Mouse (Mus musculus): ENCODE results near the gene Traf2. TPM values are rescaled to one million over a fixed set of nuclear protein-coding genes. Genes with fewer than 3 reads are reported as not detected.
A peak's percentile ranks its signal among the peaks of the same experiment; 100 is the strongest.

The Traf2 gene
- total RNA-seq, 2 experiments from 2014 or later, result 8.7 to 9.3 TPM

DNA sequence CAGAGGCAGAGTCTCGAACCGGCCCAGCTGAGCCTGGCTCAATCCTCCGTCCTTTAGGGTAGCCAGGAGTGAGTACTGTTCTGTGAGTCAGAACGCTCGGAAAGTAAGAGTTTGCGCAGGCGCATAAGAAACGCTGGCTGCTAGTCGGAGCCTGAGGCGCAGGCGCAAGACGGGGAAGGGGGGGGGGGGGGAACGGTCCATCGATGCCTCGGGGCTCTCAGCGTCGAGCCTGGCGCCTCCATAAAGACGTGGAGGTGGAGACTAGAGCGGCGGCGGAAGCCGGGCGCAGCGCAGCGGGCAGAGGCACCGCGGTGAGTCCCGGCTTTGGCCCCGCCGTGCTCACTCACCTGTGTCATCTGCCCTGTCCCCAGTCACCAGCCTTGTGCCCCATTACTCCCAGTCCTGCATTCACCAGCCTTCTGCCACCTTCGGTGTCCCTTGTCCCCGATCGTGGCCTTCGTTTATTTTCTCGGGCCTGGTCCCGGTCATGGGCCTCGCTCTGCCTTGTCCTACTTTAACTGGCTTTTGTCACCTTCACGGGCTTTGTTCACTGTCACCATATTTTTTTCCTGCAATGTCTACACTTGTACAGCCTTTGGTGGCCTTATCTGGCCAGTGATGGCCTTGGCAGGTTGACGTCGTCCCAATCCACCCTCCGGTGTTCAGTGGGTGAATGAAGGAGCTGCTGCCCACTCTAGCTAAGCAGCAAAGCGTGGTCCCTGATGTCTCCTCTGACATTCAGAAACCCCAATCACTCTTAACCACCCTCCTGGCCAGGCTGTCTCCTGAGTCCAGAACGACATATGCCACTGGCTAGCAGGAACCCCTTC lies 45.9 kb downstream of the Traf2 start, which contains the start of gene Fbxw5:
Gene Fbxw5 (plus strand): TSS at position 175 of the 830 bp plus-strand sequence.
- intact Hi-C loops (cut with DNase I), result loop anchor here (2.0 kb wide), 1 partner anchor 40 kb away; the partner anchor contains the start of gene Paxx
- peak; percentile 78 to 83 for DNase-seq (ENCODE audit: low spot score in 2 of 2)

GRCm38 (mm10) chr2:25500071-25500575 lies 46.6 kb downstream of the Traf2 start:
- no peak for DNase-seq (ENCODE audit: low spot score in 2 of 2)
- intact Hi-C loops (cut with DNase I), result loop anchor here (2.0 kb wide), 1 partner anchor 39 kb away; the partner anchor contains the start of gene Paxx

DNA sequence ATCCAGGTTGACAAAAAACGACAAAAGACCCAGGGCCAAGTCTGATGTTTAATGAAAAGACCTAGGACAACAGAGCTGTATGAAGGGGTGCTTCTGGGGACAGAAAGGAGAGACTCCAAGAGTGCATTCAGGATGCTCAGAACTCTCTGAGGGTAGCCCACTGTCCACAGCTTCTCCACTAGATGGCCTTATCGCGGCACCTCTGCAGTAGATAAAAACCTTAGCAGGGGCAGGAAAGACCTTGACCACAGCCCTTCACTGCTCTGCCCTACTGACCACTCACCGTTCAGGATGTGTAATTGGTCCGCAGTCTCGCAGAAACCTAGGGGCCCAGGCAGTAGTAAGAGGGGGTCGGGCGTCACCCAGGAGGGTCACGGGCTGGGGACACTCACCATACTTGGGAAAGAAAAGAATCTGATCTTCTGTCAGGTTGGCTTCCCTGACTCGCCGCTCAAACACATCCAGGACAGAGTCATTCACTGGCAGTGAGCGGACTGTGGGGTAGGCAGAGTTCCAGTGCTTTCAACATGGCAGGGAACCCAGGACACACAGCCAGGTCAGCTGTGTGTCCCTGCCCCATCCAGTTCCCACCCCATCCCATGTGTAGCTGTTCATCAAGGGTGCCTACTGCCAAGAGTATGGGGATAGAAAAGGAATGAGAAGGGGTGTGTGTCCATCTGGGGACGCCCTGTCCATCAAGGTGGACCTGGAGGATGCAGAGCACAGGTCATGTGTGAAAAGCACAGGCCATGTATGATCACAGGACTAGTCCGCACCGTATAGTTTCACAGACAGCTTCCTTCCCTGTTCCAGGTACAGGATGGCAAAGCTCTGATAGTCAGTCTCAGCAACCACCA lies 47.9 kb downstream of the Traf2 start:
- no peak for DNase-seq (ENCODE audit: low spot score in 2 of 2)

GRCm38 (mm10) chr2:25497846-25498575 lies 48.7 kb downstream of the Traf2 start:
- no peak for DNase-seq (ENCODE audit: low spot score in 2 of 2)
- intact Hi-C loops (cut with DNase I), result loop anchor here (10.0 kb wide), 1 partner anchor 73 kb away; the partner anchor contains the start of genes Abca2 and Fut7

More for the DNA sequence above, 47.9 kb downstream of the Traf2 start:
- intact Hi-C loops (cut with DNase I), result loop anchor here (10.0 kb wide), 1 partner anchor 74 kb away; the partner anchor contains the start of genes Abca2 and Fut7

- no peak for DNase-seq (ENCODE audit: low spot score in 2 of 2)
- intact Hi-C loops (cut with DNase I), result loop anchor here (10.0 kb wide), 1 partner anchor 72 kb away; the partner anchor contains the start of genes Abca2 and Fut7
Observed at GRCm38 (mm10) chr2:25496462-25496861, 50.3 kb downstream of the Traf2 start.

DNA sequence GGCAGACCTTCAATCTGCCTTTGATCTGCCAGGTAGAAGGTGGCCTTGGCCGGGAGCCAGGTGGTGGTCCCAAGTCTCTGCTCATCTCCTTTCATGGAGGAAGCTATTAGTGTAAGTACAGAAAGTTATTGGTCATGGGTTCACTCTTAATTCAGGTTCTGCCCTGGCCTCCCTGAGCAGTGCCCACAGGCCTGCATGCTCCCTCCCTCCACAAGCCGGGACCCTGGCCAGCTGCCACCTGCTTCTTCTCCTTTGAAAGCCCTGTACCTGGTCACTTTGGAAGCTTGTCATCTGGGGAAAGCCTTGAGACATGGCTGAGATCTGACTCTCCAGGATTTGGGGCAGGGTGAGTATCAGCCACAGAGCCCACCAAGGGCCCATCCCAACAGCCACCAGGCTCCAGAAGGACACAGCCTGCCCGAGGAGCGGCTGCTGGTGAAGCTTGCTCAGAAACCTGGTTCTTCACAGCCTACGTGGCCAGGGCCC lies 53.2 kb downstream of the Traf2 start, which contains the start of gene Lcn12:
Gene Lcn12 (minus strand): TSS at position 436 of the 486 bp plus-strand sequence.
- intact Hi-C loops (cut with DNase I), result loop anchor here (10.0 kb wide), 1 partner anchor 69 kb away; the partner anchor contains the start of genes Abca2 and Fut7
- DNase-seq (ENCODE audit: low spot score in 2 of 2), result no peak

DNA sequence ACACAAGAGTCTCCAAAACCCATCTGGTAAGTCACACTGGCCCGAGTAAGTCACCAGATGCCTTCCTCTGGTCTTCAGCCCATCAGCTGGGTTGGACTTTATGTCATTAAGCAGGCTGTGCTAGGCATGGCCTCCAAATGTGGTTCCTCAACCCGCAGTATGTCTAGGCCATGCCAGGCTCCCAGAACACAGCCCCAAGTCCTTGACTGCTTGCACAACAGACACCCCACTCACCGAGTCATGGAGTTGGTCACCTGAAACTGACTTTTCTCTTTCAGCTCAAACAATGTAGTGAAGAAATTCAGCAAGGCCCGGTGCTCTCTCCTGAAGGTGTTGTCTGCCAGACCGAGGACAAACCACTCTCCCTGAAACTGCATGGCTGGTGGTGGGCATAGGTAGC lies 53.8 kb downstream of the Traf2 start:
- DNase-seq (ENCODE audit: low spot score in 2 of 2), result no peak
- intact Hi-C loops (cut with DNase I), result loop anchor here (10.0 kb wide), 1 partner anchor 68 kb away; the partner anchor contains the start of genes Abca2 and Fut7

DNA sequence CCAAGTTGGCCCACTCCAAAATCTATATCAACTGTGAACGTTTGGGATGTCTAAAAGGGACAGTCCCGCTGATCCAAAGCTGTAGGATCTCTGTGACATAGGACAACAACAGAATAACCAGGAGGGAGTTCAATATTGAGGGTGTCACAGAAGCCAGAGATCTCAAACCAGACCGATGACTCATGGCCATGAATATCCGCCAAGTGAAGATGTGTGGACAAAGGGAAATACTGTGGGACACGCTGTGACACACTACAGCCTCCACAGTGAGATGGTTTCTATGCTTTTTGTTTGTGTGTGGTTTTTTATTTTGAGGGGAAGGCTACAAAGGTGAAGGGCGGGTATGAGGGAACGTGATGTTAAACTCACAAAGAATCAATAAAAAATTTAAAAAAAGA lies 58.1 kb downstream of the Traf2 start:
- no peak for DNase-seq (ENCODE audit: low spot score in 2 of 2)
- intact Hi-C loops (cut with DNase I), result no loop called here

GRCm38 (mm10) chr2:25487965-25488670 lies 58.6 kb downstream of the Traf2 start:
- intact Hi-C loops (cut with DNase I), result no loop called here
- no peak for DNase-seq (ENCODE audit: low spot score in 2 of 2)

GRCm38 (mm10) chr2:25484901-25485647 lies 61.7 kb downstream of the Traf2 start:
- no peak for DNase-seq (ENCODE audit: low spot score in 2 of 2)
- intact Hi-C loops (cut with DNase I), result no loop called here

DNA sequence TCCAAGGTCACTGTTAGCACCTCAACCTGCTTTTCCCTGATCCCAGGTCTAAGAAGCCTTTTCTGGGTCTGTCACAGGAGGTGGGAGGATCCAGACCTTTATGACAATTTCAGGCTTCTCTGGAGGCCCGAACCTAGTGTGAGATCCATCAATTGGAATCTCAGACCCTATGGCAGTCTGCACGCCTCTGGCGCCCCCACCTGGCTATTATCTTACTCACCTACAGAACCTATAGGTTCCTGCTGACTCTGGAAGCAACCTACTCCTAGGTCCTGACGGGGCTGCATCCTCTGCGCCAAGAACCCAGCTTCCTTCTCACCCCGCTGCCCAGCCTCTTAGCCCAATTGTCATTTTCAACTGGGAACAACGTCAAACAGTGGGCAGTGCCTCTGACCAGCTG lies 63.8 kb downstream of the Traf2 start:
- intact Hi-C loops (cut with DNase I), result no loop called here
- no peak for DNase-seq (ENCODE audit: low spot score in 2 of 2)

- DNase-seq (ENCODE audit: low spot score in 2 of 2), result no peak
- intact Hi-C loops (cut with DNase I), result no loop called here
Observed at GRCm38 (mm10) chr2:25480541-25480940, 66.2 kb downstream of the Traf2 start.

GRCm38 (mm10) chr2:25479551-25480311 lies 67.0 kb downstream of the Traf2 start:
- intact Hi-C loops (cut with DNase I), result no loop called here
- DNase-seq (ENCODE audit: low spot score in 2 of 2), result no peak

GRCm38 (mm10) chr2:25477967-25478675 lies 68.6 kb downstream of the Traf2 start:
- DNase-seq (ENCODE audit: low spot score in 2 of 2), result peak; percentile 50 to 57
- intact Hi-C loops (cut with DNase I), result no loop called here

DNA sequence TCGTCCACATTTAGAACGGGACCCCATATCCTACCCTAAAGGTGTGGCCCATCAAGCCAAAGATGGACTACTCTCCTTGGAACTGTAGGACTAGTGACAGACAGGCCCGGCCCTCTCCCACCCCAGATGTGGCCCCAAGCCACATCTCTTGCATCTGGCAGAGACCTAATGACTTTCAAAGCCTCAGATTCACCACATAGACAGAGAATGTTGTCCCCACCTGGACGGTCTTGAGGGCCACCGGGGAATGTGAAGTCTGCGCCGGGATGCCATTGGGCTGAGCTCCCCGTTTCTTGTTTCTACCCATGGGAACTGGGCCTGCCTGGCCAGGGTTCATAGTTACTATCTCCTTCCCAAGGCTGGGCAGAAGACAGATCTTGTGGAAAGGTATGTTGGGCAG lies 69.2 kb downstream of the Traf2 start:
- no peak for DNase-seq (ENCODE audit: low spot score in 2 of 2)
- intact Hi-C loops (cut with DNase I), result no loop called here

DNA sequence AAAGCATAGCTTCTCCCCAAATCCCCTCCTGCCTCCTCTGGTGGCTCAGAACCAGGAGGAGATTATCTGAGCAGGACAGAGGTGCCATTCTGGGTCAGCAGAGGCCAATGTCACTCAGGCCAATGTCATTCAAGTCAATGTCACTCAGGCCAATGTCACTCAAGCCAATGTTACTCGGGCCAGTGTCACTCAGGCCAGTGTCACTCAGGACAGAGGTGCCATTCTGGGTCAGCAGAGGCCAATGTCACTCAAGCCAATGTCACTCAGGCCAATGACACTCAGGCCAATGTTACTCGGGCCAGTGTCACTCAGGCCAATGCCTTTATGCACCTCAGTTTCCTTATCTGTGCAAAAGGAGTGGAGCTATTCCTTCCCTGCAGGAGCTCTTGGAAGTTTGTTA lies 74.2 kb downstream of the Traf2 start:
- intact Hi-C loops (cut with DNase I), result no loop called here
- no peak for DNase-seq (ENCODE audit: low spot score in 2 of 2)
